Mouse (Mus musculus) Muller cell, postnatal 12 days (primary cell): Measurements from ENCODE around the gene Zmpste24.
A peak's percentile ranks its signal among the peaks of the same experiment; 100 is the strongest.

Experiments used
- DNase-seq: peaks from one replicate; pipeline ENCODE4 v3.0.0-alpha.2; 2015; ENCODE audit errors: inconsistent ontology term

Zmpste24 gene

GRCm38 (mm10) chr4:121031440-121031839 is 66.6 kb downstream of the Zmpste24 start:
- DNase-seq = no peak

- DNase-seq = no peak
Measured at GRCm38 (mm10) chr4:121029632-121030031, 68.4 kb downstream of the Zmpste24 start.

- peak; percentile 63 for DNase-seq
Measured at GRCm38 (mm10) chr4:121028659-121029392, 69.2 kb downstream of the Zmpste24 start.

GRCm38 (mm10) chr4:121028146-121028545 is 69.9 kb downstream of the Zmpste24 start:
- DNase-seq = no peak

GRCm38 (mm10) chr4:121025681-121026080 is 72.4 kb downstream of the Zmpste24 start:
- DNase-seq = no peak

- peak; percentile 45 for DNase-seq
Measured at GRCm38 (mm10) chr4:121023941-121024340, 74.1 kb downstream of the Zmpste24 start.

GRCm38 (mm10) chr4:121023464-121023863 is 74.6 kb downstream of the Zmpste24 start:
- no peak for DNase-seq

GRCm38 (mm10) chr4:121021911-121022310 is 76.1 kb downstream of the Zmpste24 start:
- DNase-seq = peak; percentile 60

- peak; percentile 94 for DNase-seq
Measured at GRCm38 (mm10) chr4:121020040-121020790, 77.8 kb downstream of the Zmpste24 start.

- no peak for DNase-seq
Measured at GRCm38 (mm10) chr4:121018250-121018649, 79.8 kb downstream of the Zmpste24 start.

- DNase-seq = peak; percentile 99
Measured at GRCm38 (mm10) chr4:121016928-121017657, 80.9 kb downstream of the Zmpste24 start, which contains the start of gene Smap2. TSS of gene Smap2 (minus strand) at chr4:121017247.

- DNase-seq = no peak
Measured at GRCm38 (mm10) chr4:121016021-121016898, 81.8 kb downstream of the Zmpste24 start.

GRCm38 (mm10) chr4:121015268-121015659 is 82.8 kb downstream of the Zmpste24 start:
- no peak for DNase-seq

- no peak for DNase-seq
Measured at GRCm38 (mm10) chr4:121014594-121015267, 83.3 kb downstream of the Zmpste24 start.

GRCm38 (mm10) chr4:121010770-121011549 is 87.1 kb downstream of the Zmpste24 start:
- DNase-seq = no peak
